Mouse (Mus musculus): ENCODE results near the gene Fgfr2.

Fgfr2 gene

GRCm38 (mm10) chr7:130244545-130244944 is 2878.6 kb downstream of the Fgfr2 start:
- DNase-seq (ENCODE audit: low read depth): no peak

- no peak for DNase-seq (ENCODE audit: low read depth)
Observed at GRCm38 (mm10) chr7:130243811-130244210, 2879.3 kb downstream of the Fgfr2 start.

DNA sequence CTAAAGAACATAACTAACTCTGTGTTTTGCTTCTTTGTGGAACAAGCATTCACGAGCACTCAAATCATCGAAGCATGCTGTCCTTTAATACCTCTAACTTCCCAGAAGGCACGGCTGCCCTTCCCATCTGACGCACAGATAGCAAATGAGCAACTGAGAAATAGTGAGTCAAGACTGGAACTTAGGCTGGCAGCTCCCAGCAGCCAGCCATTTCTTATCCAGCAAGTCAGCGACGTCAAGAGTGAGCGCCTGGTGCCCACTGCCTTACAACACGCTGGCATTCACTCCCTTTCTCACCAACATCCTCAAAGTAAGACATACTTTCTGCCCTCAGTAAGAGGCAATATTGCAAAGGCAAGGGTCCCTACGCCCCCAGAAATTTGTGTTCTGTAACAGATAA is 2883.0 kb downstream of the Fgfr2 start:
- no peak for DNase-seq (ENCODE audit: low read depth)

GRCm38 (mm10) chr7:130237244-130237643 is 2885.9 kb downstream of the Fgfr2 start:
- no peak for DNase-seq (ENCODE audit: low read depth)

DNA sequence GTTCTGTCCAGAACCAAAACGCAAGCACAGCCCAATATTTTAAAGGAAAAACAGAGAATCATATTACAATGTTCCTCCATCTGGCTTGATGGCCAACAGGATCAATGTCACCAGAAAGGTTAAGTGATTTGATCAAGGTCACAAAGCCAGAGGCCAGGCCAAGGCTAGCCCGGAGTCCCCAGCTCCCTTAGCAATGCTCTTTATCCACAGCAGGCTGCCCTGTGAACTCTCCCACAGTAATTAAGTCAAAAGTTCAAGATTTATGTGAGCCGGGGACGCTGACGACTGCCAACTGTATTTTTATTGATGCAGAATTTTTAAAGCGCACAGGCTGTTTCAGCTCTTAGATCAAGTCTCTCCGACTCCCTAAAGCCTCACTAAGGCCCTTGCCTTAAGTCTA is 2889.4 kb downstream of the Fgfr2 start:
- no peak for DNase-seq (ENCODE audit: low read depth)

- DNase-seq (ENCODE audit: low read depth): no peak
Observed at GRCm38 (mm10) chr7:130230034-130230433, 2893.1 kb downstream of the Fgfr2 start.

GRCm38 (mm10) chr7:130225227-130225626 is 2897.9 kb downstream of the Fgfr2 start:
- no peak for DNase-seq (ENCODE audit: low read depth)

DNA sequence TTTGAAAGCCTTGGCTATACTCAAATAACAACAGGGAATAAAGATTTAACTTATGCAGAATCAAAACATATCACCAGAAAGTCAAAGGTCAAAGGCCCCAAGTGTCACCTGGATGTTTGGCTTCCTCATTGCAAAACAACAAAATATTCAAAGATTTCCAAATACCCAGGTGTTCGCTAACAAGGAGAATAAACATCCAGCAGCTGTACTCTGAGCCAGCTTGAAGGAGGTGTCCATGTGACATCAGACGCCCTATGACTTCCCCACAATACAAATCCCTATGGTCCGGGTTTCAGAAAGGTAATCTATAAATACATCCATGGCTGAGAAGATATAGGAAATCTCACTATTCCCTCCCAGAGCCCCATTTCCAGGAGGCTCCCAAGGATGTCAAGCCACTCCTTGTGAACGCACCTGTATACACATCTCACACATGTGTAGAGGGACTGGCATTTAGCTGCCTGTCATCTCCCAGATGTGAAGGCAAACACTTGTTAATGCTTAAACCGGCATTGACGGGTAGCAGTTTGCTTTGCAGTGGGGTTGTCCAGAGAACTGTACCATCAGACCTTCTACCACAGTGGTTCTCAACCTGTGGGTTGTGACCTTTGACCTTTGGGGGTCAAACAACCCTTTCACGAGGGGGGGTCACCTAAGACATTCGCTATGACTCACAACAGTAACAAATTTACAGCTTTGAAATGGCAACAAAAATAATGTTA is 2900.4 kb downstream of the Fgfr2 start:
- DNase-seq (ENCODE audit: low read depth): no peak

DNA sequence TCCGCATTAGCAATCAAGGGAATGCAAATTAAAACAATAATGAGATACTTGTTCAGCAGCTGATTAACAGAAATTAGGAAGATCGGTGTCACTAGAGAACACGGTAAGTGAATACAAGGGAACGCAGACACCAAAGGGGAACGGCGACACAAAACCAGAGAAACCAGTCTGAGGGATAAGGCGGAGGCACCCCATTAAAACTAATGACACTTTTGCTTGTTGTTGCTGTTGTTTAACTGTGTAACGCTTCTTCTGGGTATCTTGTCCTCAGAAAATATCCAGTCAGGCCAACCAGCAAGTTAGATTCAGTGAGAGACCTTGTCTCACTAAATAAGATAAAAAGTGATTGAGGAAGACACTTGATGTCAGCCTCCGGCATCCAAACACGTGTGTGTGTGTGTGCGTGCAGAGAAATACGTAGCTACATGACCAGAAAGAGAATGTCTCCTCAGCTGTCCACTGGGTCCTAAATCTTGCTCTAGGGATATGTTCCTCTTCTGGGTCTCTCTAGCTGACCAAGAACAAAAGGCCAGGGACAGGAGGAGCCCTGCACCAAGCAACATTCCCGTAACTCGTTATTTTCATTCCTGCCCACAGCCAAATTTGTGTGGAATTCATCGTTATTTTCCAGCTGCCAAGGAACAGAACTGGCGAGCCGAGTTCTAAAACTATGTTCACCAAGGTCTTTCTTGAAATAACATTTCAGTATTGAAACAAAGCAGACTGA is 2901.3 kb downstream of the Fgfr2 start:
- no peak for DNase-seq (ENCODE audit: low read depth)

- DNase-seq (ENCODE audit: low read depth): no peak
Observed at GRCm38 (mm10) chr7:130220627-130221026, 2902.5 kb downstream of the Fgfr2 start.

- no peak for DNase-seq (ENCODE audit: low read depth)
Observed at GRCm38 (mm10) chr7:130219844-130220243, 2903.3 kb downstream of the Fgfr2 start.

DNA sequence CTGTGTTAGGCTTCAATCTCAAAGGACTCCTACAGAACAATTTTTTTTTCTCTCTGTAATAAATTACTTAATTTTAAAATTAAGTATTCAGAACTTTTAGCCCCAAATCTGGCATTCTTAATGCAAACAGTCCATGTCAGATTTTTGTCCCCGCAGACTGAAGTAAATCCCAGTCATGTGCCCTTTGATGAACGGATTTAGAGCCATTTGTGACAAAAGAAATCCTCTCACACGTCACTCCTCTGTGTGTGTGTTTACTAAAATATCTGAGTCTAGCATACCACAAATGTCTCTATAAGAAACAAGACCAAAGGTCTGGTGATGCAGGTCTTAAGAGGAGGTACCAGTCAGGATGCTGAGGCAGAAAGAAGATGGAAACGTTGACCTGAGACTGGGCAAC is 2906.9 kb downstream of the Fgfr2 start:
- no peak for DNase-seq (ENCODE audit: low read depth)

DNA sequence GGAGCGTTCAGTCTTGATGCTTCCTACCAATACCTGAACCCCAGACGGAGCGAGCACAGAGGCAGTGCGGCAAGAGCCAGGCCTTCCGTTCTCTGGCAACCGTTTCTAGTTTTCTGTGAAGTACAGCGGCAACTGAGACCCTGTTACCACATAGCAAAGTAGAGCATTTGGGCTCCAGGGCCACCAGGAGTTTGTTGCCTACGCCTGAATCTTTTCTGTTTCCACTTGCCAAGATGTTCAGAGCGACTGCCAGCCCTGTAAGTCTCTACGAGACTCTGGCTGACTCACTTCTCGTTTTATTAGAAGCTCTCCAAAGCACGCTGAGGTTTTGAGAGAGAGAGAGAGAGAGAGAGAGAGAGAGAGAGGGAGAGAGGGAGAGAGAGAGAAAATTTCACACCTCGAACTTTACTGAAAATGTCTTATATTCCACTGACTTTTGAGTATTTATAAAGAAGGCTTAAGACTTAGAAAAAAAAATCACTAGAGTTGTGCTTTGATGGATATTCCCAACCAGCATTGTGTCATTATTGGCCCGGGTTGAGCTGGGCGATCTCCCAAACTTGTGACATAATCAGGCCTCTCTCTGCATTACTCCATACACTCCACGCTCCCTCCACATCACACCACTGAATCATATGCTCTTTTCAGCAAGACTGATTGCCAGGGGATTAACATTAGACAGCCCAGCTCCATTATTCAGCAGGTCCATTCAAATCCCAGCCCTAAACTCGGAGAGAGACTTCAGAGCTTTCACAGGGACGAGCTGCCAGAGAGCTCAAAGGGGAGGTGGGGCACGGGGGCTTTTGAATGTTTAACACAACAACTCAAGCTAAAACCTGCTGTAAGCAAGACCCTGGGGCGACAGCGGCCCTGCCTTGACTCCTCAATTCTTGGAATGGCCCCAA is 2907.6 kb downstream of the Fgfr2 start:
- DNase-seq (ENCODE audit: low read depth): peak; percentile 80

GRCm38 (mm10) chr7:130213156-130213555 is 2910.0 kb downstream of the Fgfr2 start:
- no peak for DNase-seq (ENCODE audit: low read depth)

DNA sequence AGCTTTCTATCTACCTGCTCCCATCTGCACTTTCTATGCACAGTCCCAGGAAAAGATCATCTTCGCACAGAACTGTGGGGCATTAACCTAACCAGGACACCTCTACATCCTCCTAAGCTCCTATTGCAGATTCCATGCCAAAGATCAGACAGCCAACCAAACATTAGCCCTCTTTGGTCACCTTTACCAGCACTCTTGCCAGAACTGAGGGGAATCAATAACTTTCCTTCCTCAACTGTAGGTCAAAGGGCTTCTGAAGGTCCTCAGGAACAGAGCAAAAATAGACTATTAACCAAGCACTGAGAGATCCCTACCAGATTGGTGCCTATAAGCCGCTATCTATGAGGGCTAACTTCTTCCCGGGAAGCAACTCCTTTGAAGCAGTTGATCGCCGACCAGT is 2911.7 kb downstream of the Fgfr2 start:
- DNase-seq (ENCODE audit: low read depth): no peak

DNA sequence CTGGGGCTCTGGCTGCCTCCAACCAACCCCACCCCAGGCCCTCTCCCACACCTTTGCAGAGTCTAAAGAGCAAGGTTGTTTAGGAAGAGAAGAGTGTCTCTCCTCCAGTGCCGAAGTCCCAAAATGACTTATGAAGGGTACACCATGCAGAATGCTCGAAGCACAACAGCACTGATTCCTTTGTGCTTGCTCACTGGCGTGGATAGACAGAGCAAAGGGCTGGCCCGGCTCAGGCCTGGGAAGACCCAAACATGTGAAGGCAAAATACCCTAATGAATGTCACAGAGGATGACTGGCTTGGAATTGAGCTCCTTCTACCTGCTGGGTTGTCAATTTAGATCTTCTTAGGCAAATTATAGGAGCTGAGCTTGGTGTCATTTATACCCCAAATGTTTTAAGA is 2914.5 kb downstream of the Fgfr2 start:
- no peak for DNase-seq (ENCODE audit: low read depth)

GRCm38 (mm10) chr7:130206181-130206582 is 2917.0 kb downstream of the Fgfr2 start:
- no peak for DNase-seq (ENCODE audit: low read depth)

DNA sequence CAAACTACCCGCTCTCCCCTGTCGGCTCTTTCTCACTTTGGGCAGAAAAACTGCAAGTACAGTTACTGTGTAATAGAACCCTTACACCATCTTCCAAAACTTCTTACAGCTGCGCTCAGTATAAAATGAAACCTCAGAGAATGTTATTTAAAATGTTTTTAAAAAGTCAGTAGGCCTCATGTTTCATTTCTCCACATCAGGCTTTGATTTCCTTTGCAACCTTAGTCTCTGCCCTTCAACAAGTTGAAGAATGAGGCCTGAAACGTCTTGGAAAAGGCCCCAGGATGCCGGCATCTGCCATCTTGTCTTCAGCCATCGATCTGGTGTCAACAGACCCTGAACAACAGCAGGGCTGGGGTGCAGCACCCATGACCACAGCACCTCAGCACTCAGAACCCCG is 2918.0 kb downstream of the Fgfr2 start:
- DNase-seq (ENCODE audit: low read depth): no peak

DNA sequence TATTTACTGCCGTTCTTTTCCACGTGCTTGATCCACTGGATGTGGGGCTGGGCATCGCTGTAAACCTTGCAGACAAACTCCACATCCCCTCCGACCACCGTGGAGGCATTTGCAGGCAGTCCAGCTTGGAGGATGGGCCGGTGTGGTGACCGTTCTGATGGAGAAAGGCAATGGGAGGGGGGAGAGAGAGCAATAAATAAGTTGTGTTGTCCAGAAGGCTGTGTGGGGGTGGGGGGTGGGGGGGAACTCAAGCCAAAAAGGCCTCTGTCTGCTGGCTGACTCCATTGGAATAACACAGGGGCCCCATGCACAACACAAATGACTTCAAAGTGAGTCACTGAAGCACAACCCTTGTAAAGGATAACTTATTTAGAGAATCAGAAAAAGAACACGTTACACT is 2922.1 kb downstream of the Fgfr2 start:
- no peak for DNase-seq (ENCODE audit: low read depth)

DNA sequence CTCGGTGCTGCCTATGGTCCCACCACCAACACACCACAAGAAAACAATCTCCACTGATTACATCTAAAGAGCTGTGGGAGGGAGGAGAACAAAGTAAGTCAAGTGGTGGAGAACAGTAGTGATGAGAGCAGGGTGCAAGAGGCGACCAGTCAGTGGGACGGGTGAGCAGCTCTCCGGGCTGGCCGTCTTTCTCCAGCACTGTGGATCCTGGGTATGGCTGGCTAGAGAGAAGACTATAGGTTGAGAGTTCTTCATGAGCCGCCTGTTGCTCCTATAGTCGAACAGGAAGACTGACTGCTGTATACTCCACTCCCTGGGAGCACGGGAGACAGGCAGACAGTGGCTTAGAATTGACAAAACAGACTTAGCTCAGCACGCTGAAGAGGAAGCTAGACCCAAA is 2923.2 kb downstream of the Fgfr2 start:
- no peak for DNase-seq (ENCODE audit: low read depth)

- no peak for DNase-seq (ENCODE audit: low read depth)
Observed at GRCm38 (mm10) chr7:130199317-130199716, 2923.8 kb downstream of the Fgfr2 start.

DNA sequence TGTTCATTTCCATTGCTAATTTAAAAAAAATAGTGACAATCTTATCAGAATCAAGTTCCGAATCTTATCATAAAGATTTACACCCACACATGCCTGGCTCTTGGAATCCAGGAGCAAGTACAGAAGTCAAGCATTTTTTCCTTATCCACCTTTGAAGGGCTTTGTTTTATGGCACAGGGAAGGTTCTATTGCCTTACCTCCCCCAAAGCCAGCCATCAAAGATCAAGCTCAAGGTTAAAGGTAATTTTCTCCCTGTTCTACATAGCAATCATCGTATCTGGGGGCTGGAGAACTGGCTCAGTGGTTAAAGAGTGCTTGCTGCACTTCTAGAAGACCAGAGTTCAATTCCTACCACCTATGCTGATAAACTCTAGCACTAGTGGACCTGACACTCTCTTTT is 2928.1 kb downstream of the Fgfr2 start:
- no peak for DNase-seq (ENCODE audit: low read depth)

All from fibroblast of lung, adult 2 months (primary cell).